Mouse (Mus musculus): ENCODE data around the gene Cyp2c23.

DNA sequence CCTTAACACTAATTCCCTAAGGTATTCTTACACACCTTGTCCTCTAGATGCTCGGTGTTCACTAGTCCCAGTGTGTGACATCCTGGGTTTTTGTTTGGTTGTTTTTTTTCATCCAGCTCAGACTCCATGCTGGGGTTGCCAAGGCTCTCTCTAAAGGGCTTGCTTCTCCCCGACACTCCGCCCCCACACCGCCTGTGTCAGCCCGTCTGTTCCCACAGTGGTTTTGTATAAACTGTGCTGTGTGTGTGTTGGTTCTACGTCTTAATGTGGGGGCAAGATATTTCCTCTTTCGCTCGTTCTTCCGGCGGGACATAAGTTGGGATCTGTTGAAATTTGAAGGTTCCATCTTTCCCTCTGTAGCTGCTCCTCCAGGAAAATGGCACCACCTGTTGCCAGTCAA, 30.9 kb downstream of the Cyp2c23 start:
- TF ChIP-seq POLR2A (IDR thresholded peaks at IDR 0.05; ENCODE audit: insufficient read length, low read depth) (no peak), REST (IDR thresholded peaks at IDR 0.05; ENCODE audit: insufficient read depth, insufficient read length) (no peak), MYOD1 (IDR thresholded peaks at IDR 0.05; ENCODE audit: control insufficient read depth in 1 of 3, insufficient read length in 2 of 3, low read depth in 2 of 3) (no peak), E2F4 (IDR thresholded peaks at IDR 0.05; ENCODE audit: insufficient read depth) (no peak)

Data from myocyte (in vitro differentiated cells).